Mouse (Mus musculus): ENCODE measurements around the gene Gab2.

Gab2 gene

GRCm38 (mm10) chr7:97348318-97348717, 266.9 kb downstream of the Gab2 start:
- no peak for DNase-seq

GRCm38 (mm10) chr7:97348836-97349235, 267.4 kb downstream of the Gab2 start:
- DNase-seq = no peak

- no peak for DNase-seq
Measured at GRCm38 (mm10) chr7:97349438-97349837, 268.1 kb downstream of the Gab2 start.

GRCm38 (mm10) chr7:97350891-97351290, 269.5 kb downstream of the Gab2 start:
- no peak for DNase-seq

- no peak for DNase-seq
Measured at GRCm38 (mm10) chr7:97351792-97352513, 270.6 kb downstream of the Gab2 start.

- no peak for DNase-seq
Measured at GRCm38 (mm10) chr7:97353356-97353755, 272.0 kb downstream of the Gab2 start.

- no peak for DNase-seq
Measured at GRCm38 (mm10) chr7:97355068-97355841, 273.9 kb downstream of the Gab2 start.

GRCm38 (mm10) chr7:97356253-97356652, 274.9 kb downstream of the Gab2 start:
- DNase-seq = no peak

- DNase-seq = no peak
Measured at GRCm38 (mm10) chr7:97356875-97357276, 275.5 kb downstream of the Gab2 start.

GRCm38 (mm10) chr7:97357840-97358239, 276.5 kb downstream of the Gab2 start:
- DNase-seq = no peak

- DNase-seq = no peak
Measured at GRCm38 (mm10) chr7:97358347-97358746, 277.0 kb downstream of the Gab2 start.

All from cerebellum, adult 8-10 months (tissue).